Mouse (Mus musculus) myocyte (in vitro differentiated cells): ENCODE measurements around the gene Itgb5. TPM values are rescaled to one million over a fixed set of nuclear protein-coding genes. Genes with fewer than 3 reads are reported as not detected.

Source experiments
- H3K27me3 ChIP-seq: one replicate; pipeline ENCODE4 v1.6.1; 2011; ENCODE audit not compliant: control insufficient read depth, insufficient read depth, insufficient read length
- H3K36me3 ChIP-seq: one replicate; pipeline ENCODE4 v1.6.1; 2011; ENCODE audit not compliant: control insufficient read depth, insufficient read depth
- H3K4me2 ChIP-seq: one replicate; pipeline ENCODE4 v1.6.1; 2011; ENCODE audit warnings: low read depth, control low read depth
- H3K4me3 ChIP-seq: one replicate; pipeline ENCODE4 v1.5.1; 2011; ENCODE audit warnings: mild to moderate bottlenecking, control low read depth, moderate library complexity
- H3K79me2 ChIP-seq: one replicate; pipeline ENCODE4 v1.6.1; 2011; ENCODE audit not compliant: control insufficient read depth, insufficient read depth
- H3ac ChIP-seq: one replicate; pipeline ENCODE4 v1.6.1; 2011; ENCODE audit not compliant: control insufficient read depth, insufficient read length
- CEBPB ChIP-seq: IDR thresholded peaks from 2 replicates; pipeline ENCODE4 v1.6.1; 2011; ENCODE audit warnings: mild to moderate bottlenecking, moderate library complexity; ENCODE audit not compliant: poor library complexity, insufficient read depth, severe bottlenecking
- E2F4 ChIP-seq: IDR thresholded peaks from one replicate; pipeline ENCODE4 v1.6.1; 2011; ENCODE audit warnings: mild to moderate bottlenecking, control low read depth, moderate library complexity; ENCODE audit not compliant: insufficient read depth
- MAX ChIP-seq: IDR thresholded peaks from one replicate; pipeline ENCODE4 v1.6.1; 2011; ENCODE audit warnings: low read depth, mild to moderate bottlenecking, control low read depth
- MYOD1 ChIP-seq, 3 experiments: IDR thresholded peaks; one replicate each; pipeline ENCODE4 v1.6.1; 2011; ENCODE audit warnings: control low read depth in 2 of 3, low read depth in 2 of 3, mild to moderate bottlenecking in 2 of 3, moderate library complexity in 1 of 3; ENCODE audit not compliant: insufficient read length in 2 of 3, control insufficient read depth in 1 of 3
- MYOG ChIP-seq, 3 experiments: IDR thresholded peaks; one replicate each; pipeline ENCODE4 v1.6.1; 2011; ENCODE audit warnings: control low read depth in 2 of 3, low read depth in 2 of 3, mild to moderate bottlenecking in 2 of 3; ENCODE audit not compliant: insufficient read length in 2 of 3, control insufficient read depth in 1 of 3, insufficient read depth in 1 of 3
- POLR2A ChIP-seq: IDR thresholded peaks from one replicate; pipeline ENCODE4 v1.6.1; 2011; ENCODE audit warnings: low read depth, mild to moderate bottlenecking, control low read depth, moderate library complexity; ENCODE audit not compliant: insufficient read length
- POLR2AphosphoS2 ChIP-seq: IDR thresholded peaks from one replicate; pipeline ENCODE4 v1.6.1; 2011; ENCODE audit warnings: low read depth, control low read depth; ENCODE audit not compliant: insufficient read length
- REST ChIP-seq: IDR thresholded peaks from one replicate; pipeline ENCODE4 v1.6.1; 2011; ENCODE audit warnings: mild to moderate bottlenecking, control low read depth, moderate library complexity; ENCODE audit not compliant: insufficient read depth, insufficient read length
- SRF ChIP-seq: IDR thresholded peaks from one replicate; pipeline ENCODE4 v1.6.1; 2011; ENCODE audit warnings: low read depth; ENCODE audit not compliant: control insufficient read depth, insufficient read length
- TCF12 ChIP-seq: IDR thresholded peaks from one replicate; pipeline ENCODE4 v1.6.1; 2011; ENCODE audit warnings: mild to moderate bottlenecking, control low read depth; ENCODE audit not compliant: poor library complexity, insufficient read depth, severe bottlenecking
- TCF3 ChIP-seq: IDR thresholded peaks from one replicate; pipeline ENCODE4 v1.6.1; 2011; ENCODE audit warnings: low read depth, control low read depth; ENCODE audit not compliant: insufficient read length
- USF1 ChIP-seq: IDR thresholded peaks from one replicate; pipeline ENCODE4 v1.6.1; 2011; ENCODE audit warnings: low read depth, mild to moderate bottlenecking, control low read depth, moderate library complexity
- polyA plus RNA-seq: library from polyadenylated mRNA; unstranded; fragments of >200 nt; fragmentation: generic; extraction: Trizol; gene quantifications from one replicate; pipeline ENCODE4 v1.2.1, GENCODE M21; 2012; ENCODE audit warnings: missing spikeins

Itgb5 gene
- polyA plus RNA-seq, 1 experiment = 114 TPM

GRCm38 (mm10) chr16:33832057-33832456 lies 2.6 kb downstream of the Itgb5 start:
- Histone ChIP-seq H3ac (no peak overlapping the region), H3K36me3 (no peaks in the 10 kb centered on the region), H3K27me3 (no peaks in the 10 kb centered on the region), H3K4me2 (peak overlapping the region; percentile 75), H3K4me3 (no peak overlapping the region), H3K79me2 (peaks cover 58% of the 10 kb centered on the region)
- TF ChIP-seq MAX = no peak
- no peak for TF ChIP-seq MYOD1 (IDR thresholded peaks at IDR 0.05; ENCODE audit: control insufficient read depth in 1 of 3, insufficient read length in 2 of 3, low read depth in 2 of 3)
- TF ChIP-seq POLR2AphosphoS2 = no peak
- TF ChIP-seq SRF = no peak
- no peak for TF ChIP-seq CEBPB
- no peak for TF ChIP-seq REST
- no peak for TF ChIP-seq E2F4

- no peaks in the 10 kb centered on the region for H3K36me3 ChIP-seq
- no peaks in the 10 kb centered on the region for H3K27me3 ChIP-seq
- TF ChIP-seq E2F4 (no peak), POLR2AphosphoS2 (no peak), SRF (no peak), TCF12 (no peak), POLR2A (no peak), MYOD1 (IDR thresholded peaks at IDR 0.05; ENCODE audit: control insufficient read depth in 1 of 3, insufficient read length in 2 of 3, low read depth in 2 of 3) (no peak), REST (no peak), MAX (no peak), CEBPB (no peak)
- no peak overlapping the region for H3K4me3 ChIP-seq
- peaks cover 66% of the 10 kb centered on the region for H3K79me2 ChIP-seq
- H3K4me2 ChIP-seq = peak overlapping the region; percentile 75
- H3ac ChIP-seq = no peak overlapping the region
Observed at GRCm38 (mm10) chr16:33832728-33833428, 3.4 kb downstream of the Itgb5 start.

DNA sequence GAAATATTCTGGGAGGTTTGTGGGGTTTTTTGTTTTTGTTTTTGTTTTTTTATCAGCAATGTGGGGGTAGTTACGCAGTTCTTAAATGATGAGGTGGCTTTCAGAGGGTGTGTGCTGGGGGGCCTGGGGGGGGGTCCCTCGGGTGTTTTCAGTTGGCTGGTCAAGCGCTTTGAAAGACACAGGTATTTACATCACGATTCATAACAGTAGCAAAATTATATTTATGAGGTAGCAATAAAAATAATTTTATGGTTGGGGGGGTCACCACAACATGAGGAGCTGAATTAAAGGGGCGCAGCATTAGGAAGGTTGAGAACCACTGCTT lies 3.9 kb downstream of the Itgb5 start:
- TF ChIP-seq MYOD1 (IDR thresholded peaks at IDR 0.05; ENCODE audit: control insufficient read depth in 1 of 3, insufficient read length in 2 of 3, low read depth in 2 of 3) = no peak
- no peak for TF ChIP-seq POLR2A
- TF ChIP-seq POLR2AphosphoS2 = no peak
- no peak for TF ChIP-seq TCF12
- no peak for TF ChIP-seq TCF3
- TF ChIP-seq E2F4 = no peak
- TF ChIP-seq MAX = no peak
- TF ChIP-seq USF1 = no peak
- TF ChIP-seq CEBPB = no peak
- TF ChIP-seq SRF = no peak
- TF ChIP-seq MYOG (IDR thresholded peaks at IDR 0.05; ENCODE audit: control insufficient read depth in 1 of 3, insufficient read depth in 1 of 3, insufficient read length in 2 of 3, low read depth in 2 of 3) = no peak
- no peak for TF ChIP-seq REST
- H3K4me3 ChIP-seq = no peak overlapping the region
- no peaks in the 10 kb centered on the region for H3K36me3 ChIP-seq
- H3K79me2 ChIP-seq = peaks cover 72% of the 10 kb centered on the region
- H3ac ChIP-seq = no peak overlapping the region
- H3K27me3 ChIP-seq = no peaks in the 10 kb centered on the region
- H3K4me2 ChIP-seq = peak overlapping the region; percentile 75

DNA sequence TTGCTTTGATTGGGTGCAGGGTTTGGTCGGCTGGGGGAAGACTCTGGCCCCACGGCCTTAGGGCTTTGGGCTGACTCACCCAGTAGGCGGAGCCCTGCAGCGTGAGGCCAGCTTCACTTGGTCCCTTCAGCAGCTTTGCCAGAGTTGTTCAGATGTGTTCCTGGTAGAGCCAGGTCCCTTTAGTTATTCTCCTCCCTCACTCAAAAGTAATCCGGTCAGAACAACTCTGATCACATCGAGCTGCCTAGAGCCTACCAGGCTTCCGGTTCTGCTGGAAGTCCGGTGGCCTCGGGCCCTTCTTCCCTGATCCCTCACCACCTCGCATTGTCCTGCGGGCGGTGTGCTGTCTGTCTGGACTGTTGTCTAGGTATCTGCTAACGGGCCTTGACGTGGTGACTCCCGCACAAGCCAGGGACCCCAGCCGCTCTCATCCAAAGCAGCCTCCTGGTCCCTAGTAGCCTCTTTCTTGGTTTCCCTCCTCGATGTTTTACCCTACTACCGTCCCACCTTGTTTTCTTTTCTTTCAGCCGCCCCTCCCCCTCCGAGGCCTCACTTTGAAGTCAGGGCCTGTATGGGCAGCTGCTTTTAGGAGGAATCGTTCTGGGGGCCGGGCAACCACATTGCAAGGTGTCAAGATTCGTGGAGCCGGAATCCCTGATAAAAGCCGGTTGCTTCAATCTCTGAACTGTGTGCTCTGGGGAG lies 4.5 kb downstream of the Itgb5 start:
- Histone ChIP-seq H3K36me3 (no peaks in the 10 kb centered on the region), H3ac (no peak overlapping the region), H3K4me3 (no peak overlapping the region), H3K79me2 (peaks cover 77% of the 10 kb centered on the region), H3K4me2 (peak overlapping the region; percentile 75), H3K27me3 (no peaks in the 10 kb centered on the region)
- no peak for TF ChIP-seq E2F4
- no peak for TF ChIP-seq POLR2A
- no peak for TF ChIP-seq MAX
- TF ChIP-seq SRF = no peak
- no peak for TF ChIP-seq MYOD1 (IDR thresholded peaks at IDR 0.05; ENCODE audit: control insufficient read depth in 1 of 3, insufficient read length in 2 of 3, low read depth in 2 of 3)
- TF ChIP-seq POLR2AphosphoS2 = no peak
- no peak for TF ChIP-seq TCF3
- no peak for TF ChIP-seq MYOG (IDR thresholded peaks at IDR 0.05; ENCODE audit: control insufficient read depth in 1 of 3, insufficient read depth in 1 of 3, insufficient read length in 2 of 3, low read depth in 2 of 3)
- TF ChIP-seq USF1 = no peak
- no peak for TF ChIP-seq REST
- no peak for TF ChIP-seq TCF12
- TF ChIP-seq CEBPB = no peak

GRCm38 (mm10) chr16:33836676-33837075 lies 7.2 kb downstream of the Itgb5 start:
- Histone ChIP-seq H3ac (no peak overlapping the region), H3K4me2 (peak overlapping the region; percentile 49), H3K36me3 (no peaks in the 10 kb centered on the region), H3K79me2 (peaks cover 80% of the 10 kb centered on the region), H3K4me3 (no peak overlapping the region), H3K27me3 (no peaks in the 10 kb centered on the region)
- TF ChIP-seq TCF3 (no peak), E2F4 (no peak), CEBPB (peak; percentile 92), REST (no peak)
